Mouse (Mus musculus): ENCODE measurements around the gene C330021F23Rik. TPM values are rescaled to one million over a fixed set of nuclear protein-coding genes. Genes with fewer than 3 reads are reported as not detected.

C330021F23Rik gene
- polyA plus RNA-seq (2012; fragmentation: generic; extraction: Trizol): 0.05 TPM

DNA sequence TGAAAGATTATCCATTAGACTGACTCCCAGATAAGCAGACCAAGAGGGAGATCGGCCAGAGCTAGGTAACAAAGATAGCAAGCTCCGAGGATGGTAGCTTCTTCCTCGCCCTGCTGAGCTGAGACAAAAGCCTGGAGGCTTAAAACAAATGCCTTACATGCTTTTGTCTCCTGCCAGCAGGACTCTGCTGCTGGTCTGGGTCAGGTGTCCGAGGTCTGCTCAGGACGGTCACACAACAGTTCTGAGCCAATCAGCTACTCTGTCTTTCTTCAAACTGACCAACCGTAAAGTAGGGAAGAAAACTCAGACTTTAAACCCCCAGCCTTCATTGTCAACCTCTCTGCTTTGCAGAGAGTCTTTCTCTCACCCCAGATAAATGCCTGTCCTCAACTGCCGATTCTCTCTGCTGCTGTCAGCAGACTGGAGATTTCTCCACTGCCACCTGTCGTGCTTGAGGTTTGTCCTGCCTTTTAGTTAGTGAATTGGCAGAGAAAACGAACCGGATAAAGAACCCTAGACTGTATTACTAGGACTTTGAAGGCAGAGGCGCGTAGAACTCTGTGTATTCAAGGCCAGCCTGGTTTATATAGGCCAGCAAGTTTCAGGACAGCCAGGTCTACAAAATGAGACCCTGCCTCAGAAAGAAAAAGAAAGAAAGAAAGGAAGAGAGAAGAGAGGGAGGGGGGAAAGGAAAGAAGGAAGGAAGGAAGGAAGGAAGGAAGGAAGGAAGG lies at the start of gene C330021F23Rik:
Gene C330021F23Rik, plus strand, starts transcription at position 350 of the 731 bp plus-strand sequence.
- no peaks in the 10 kb centered on the region for H3K36me3 ChIP-seq (ENCODE audit: control insufficient read depth, insufficient read depth)
- H3K4me2 ChIP-seq (ENCODE audit: low read depth): peak within 1 kb of the TSS; percentile 57
- H3K79me2 ChIP-seq (ENCODE audit: control insufficient read depth, insufficient read depth): no peaks in the 10 kb centered on the region
- no peak within 1 kb of the TSS for H3K4me3 ChIP-seq
- TF ChIP-seq TCF3 (IDR thresholded peaks at IDR 0.05; ENCODE audit: insufficient read length, low read depth): no peak
- TF ChIP-seq USF1 (IDR thresholded peaks at IDR 0.05; ENCODE audit: low read depth): no peak
- no peak for TF ChIP-seq MYOD1 (IDR thresholded peaks at IDR 0.05; ENCODE audit: control insufficient read depth in 1 of 3, insufficient read length in 2 of 3, low read depth in 2 of 3)
- TF ChIP-seq SRF (IDR thresholded peaks at IDR 0.05; ENCODE audit: control insufficient read depth, insufficient read length, low read depth): no peak
- TF ChIP-seq TCF12 (IDR thresholded peaks at IDR 0.05; ENCODE audit: insufficient read depth, poor library complexity, severe bottlenecking): no peak
- TF ChIP-seq CEBPB (IDR thresholded peaks at IDR 0.05; ENCODE audit: insufficient read depth, poor library complexity, severe bottlenecking): no peak
- TF ChIP-seq POLR2A (IDR thresholded peaks at IDR 0.05; ENCODE audit: insufficient read length, low read depth): no peak
- TF ChIP-seq E2F4 (IDR thresholded peaks at IDR 0.05; ENCODE audit: insufficient read depth): no peak
- no peak for TF ChIP-seq MYOG (IDR thresholded peaks at IDR 0.05; ENCODE audit: control insufficient read depth in 1 of 3, insufficient read depth in 1 of 3, insufficient read length in 2 of 3, low read depth in 2 of 3)
- TF ChIP-seq MAX (IDR thresholded peaks at IDR 0.05; ENCODE audit: low read depth): no peak
- peaks cover 4% of the 10 kb centered on the region for H3K27me3 ChIP-seq (ENCODE audit: control insufficient read depth, insufficient read depth, insufficient read length)
- no peak within 1 kb of the TSS for H3ac ChIP-seq (ENCODE audit: control insufficient read depth, insufficient read length)

- H3K79me2 ChIP-seq (ENCODE audit: control insufficient read depth, insufficient read depth): no peaks in the 10 kb centered on the region
- no peaks in the 10 kb centered on the region for H3K27me3 ChIP-seq (ENCODE audit: control insufficient read depth, insufficient read depth, insufficient read length)
- H3K4me2 ChIP-seq (ENCODE audit: low read depth): no peak overlapping the region
- no peak overlapping the region for H3K4me3 ChIP-seq
- no peak overlapping the region for H3ac ChIP-seq (ENCODE audit: control insufficient read depth, insufficient read length)
- H3K36me3 ChIP-seq (ENCODE audit: control insufficient read depth, insufficient read depth): peaks cover 12% of the 10 kb centered on the region
- TF ChIP-seq POLR2AphosphoS2 (IDR thresholded peaks at IDR 0.05; ENCODE audit: insufficient read length, low read depth) (no peak), POLR2A (IDR thresholded peaks at IDR 0.05; ENCODE audit: insufficient read length, low read depth) (no peak), REST (IDR thresholded peaks at IDR 0.05; ENCODE audit: insufficient read depth, insufficient read length) (no peak), SRF (IDR thresholded peaks at IDR 0.05; ENCODE audit: control insufficient read depth, insufficient read length, low read depth) (no peak), E2F4 (IDR thresholded peaks at IDR 0.05; ENCODE audit: insufficient read depth) (no peak), MYOG (IDR thresholded peaks at IDR 0.05; ENCODE audit: control insufficient read depth in 1 of 3, insufficient read depth in 1 of 3, insufficient read length in 2 of 3, low read depth in 2 of 3) (no peak), TCF3 (IDR thresholded peaks at IDR 0.05; ENCODE audit: insufficient read length, low read depth) (no peak), TCF12 (IDR thresholded peaks at IDR 0.05; ENCODE audit: insufficient read depth, poor library complexity, severe bottlenecking) (no peak), MYOD1 (IDR thresholded peaks at IDR 0.05; ENCODE audit: control insufficient read depth in 1 of 3, insufficient read length in 2 of 3, low read depth in 2 of 3) (no peak), MAX (IDR thresholded peaks at IDR 0.05; ENCODE audit: low read depth) (no peak), CEBPB (IDR thresholded peaks at IDR 0.05; ENCODE audit: insufficient read depth, poor library complexity, severe bottlenecking) (no peak), USF1 (IDR thresholded peaks at IDR 0.05; ENCODE audit: low read depth) (no peak)
Observed at GRCm38 (mm10) chr8:3522007-3522697, 45.6 kb upstream of the C330021F23Rik start.

GRCm38 (mm10) chr8:3530816-3531215 lies 37.0 kb upstream of the C330021F23Rik start:
- no peak overlapping the region for H3K4me2 ChIP-seq (ENCODE audit: low read depth)
- peaks cover 3% of the 10 kb centered on the region for H3K36me3 ChIP-seq (ENCODE audit: control insufficient read depth, insufficient read depth)
- no peaks in the 10 kb centered on the region for H3K79me2 ChIP-seq (ENCODE audit: control insufficient read depth, insufficient read depth)
- H3ac ChIP-seq (ENCODE audit: control insufficient read depth, insufficient read length): no peak overlapping the region
- TF ChIP-seq CEBPB (IDR thresholded peaks at IDR 0.05; ENCODE audit: insufficient read depth, poor library complexity, severe bottlenecking) (no peak), MYOG (IDR thresholded peaks at IDR 0.05; ENCODE audit: control insufficient read depth in 1 of 3, insufficient read depth in 1 of 3, insufficient read length in 2 of 3, low read depth in 2 of 3) (no peak), REST (IDR thresholded peaks at IDR 0.05; ENCODE audit: insufficient read depth, insufficient read length) (no peak), MAX (IDR thresholded peaks at IDR 0.05; ENCODE audit: low read depth) (no peak), E2F4 (IDR thresholded peaks at IDR 0.05; ENCODE audit: insufficient read depth) (no peak)
- H3K4me3 ChIP-seq: no peak overlapping the region
- H3K27me3 ChIP-seq (ENCODE audit: control insufficient read depth, insufficient read depth, insufficient read length): no peaks in the 10 kb centered on the region

- H3K36me3 ChIP-seq (ENCODE audit: control insufficient read depth, insufficient read depth): no peaks in the 10 kb centered on the region
- no peaks in the 10 kb centered on the region for H3K79me2 ChIP-seq (ENCODE audit: control insufficient read depth, insufficient read depth)
- TF ChIP-seq MYOD1 (IDR thresholded peaks at IDR 0.05; ENCODE audit: control insufficient read depth in 1 of 3, insufficient read length in 2 of 3, low read depth in 2 of 3) (no peak), SRF (IDR thresholded peaks at IDR 0.05; ENCODE audit: control insufficient read depth, insufficient read length, low read depth) (no peak), POLR2A (IDR thresholded peaks at IDR 0.05; ENCODE audit: insufficient read length, low read depth) (no peak), CEBPB (IDR thresholded peaks at IDR 0.05; ENCODE audit: insufficient read depth, poor library complexity, severe bottlenecking) (no peak), E2F4 (IDR thresholded peaks at IDR 0.05; ENCODE audit: insufficient read depth) (no peak), POLR2AphosphoS2 (IDR thresholded peaks at IDR 0.05; ENCODE audit: insufficient read length, low read depth) (no peak), MAX (IDR thresholded peaks at IDR 0.05; ENCODE audit: low read depth) (no peak), TCF12 (IDR thresholded peaks at IDR 0.05; ENCODE audit: insufficient read depth, poor library complexity, severe bottlenecking) (no peak), MYOG (IDR thresholded peaks at IDR 0.05; ENCODE audit: control insufficient read depth in 1 of 3, insufficient read depth in 1 of 3, insufficient read length in 2 of 3, low read depth in 2 of 3) (no peak), USF1 (IDR thresholded peaks at IDR 0.05; ENCODE audit: low read depth) (no peak), REST (IDR thresholded peaks at IDR 0.05; ENCODE audit: insufficient read depth, insufficient read length) (no peak), TCF3 (IDR thresholded peaks at IDR 0.05; ENCODE audit: insufficient read length, low read depth) (no peak)
Observed at GRCm38 (mm10) chr8:3531936-3532335, 35.9 kb upstream of the C330021F23Rik start.

More at GRCm38 (mm10) chr8:3531936-3532335, 35.9 kb upstream of the C330021F23Rik start:
- H3ac ChIP-seq (ENCODE audit: control insufficient read depth, insufficient read length): no peak overlapping the region
- no peak overlapping the region for H3K4me3 ChIP-seq
- H3K27me3 ChIP-seq (ENCODE audit: control insufficient read depth, insufficient read depth, insufficient read length): no peaks in the 10 kb centered on the region
- H3K4me2 ChIP-seq (ENCODE audit: low read depth): no peak overlapping the region
